Mouse (Mus musculus): Measurements from ENCODE around the gene Itga6. TPM values are rescaled to one million over a fixed set of nuclear protein-coding genes. Genes with fewer than 3 reads are reported as not detected.

The Itga6 gene
- total and polyA plus RNA-seq, 3 experiments, result 0.38 to 2.6 (median 1.1) TPM

- Histone ChIP-seq H3K4me3 (ENCODE audit: low read depth, low read length) (no peak overlapping the region; the same call in 1 of the 2 replicates), H3K27me3 (ENCODE audit: insufficient read depth, low read length) (peaks cover 13% of the 10 kb centered on the region), H3K9me3 (replicated peaks) (no peaks in the 10 kb centered on the region), H3K36me3 (replicated peaks) (no peaks in the 10 kb centered on the region), H3K4me1 (ENCODE audit: insufficient read depth, low read depth, low read length) (peaks cover 35% of the 10 kb centered on the region)
- no peak for TF ChIP-seq POLR2AphosphoS5 (IDR thresholded peaks at IDR 0.05; ENCODE audit: insufficient replicate concordance, low read depth, low read length)
- TF ChIP-seq CTCF (IDR thresholded peaks at IDR 0.05; ENCODE audit: low read depth, low read length), result peak; percentile 22; the same call in 1 of the 2 replicates
- DNase-seq (ENCODE audit: low spot score), result peak; percentile 37
- ATAC-seq (ENCODE audit: extremely low read depth, insufficient number of reproducible peaks, low FRiP score, poor library complexity, severe bottlenecking), result no peak
Measured at GRCm38 (mm10) chr2:71816391-71817041, 71.1 kb downstream of the Itga6 start.

GRCm38 (mm10) chr2:71824146-71824545 lies 78.7 kb downstream of the Itga6 start:
- TF ChIP-seq CTCF (IDR thresholded peaks at IDR 0.05; ENCODE audit: low read depth, low read length), result no peak
- no peak for TF ChIP-seq GATA2 (IDR thresholded peaks at IDR 0.05; ENCODE audit: borderline replicate concordance, low read depth, low read length)
- no peak for TF ChIP-seq POLR2AphosphoS5 (IDR thresholded peaks at IDR 0.05; ENCODE audit: insufficient replicate concordance, low read depth, low read length)
- TF ChIP-seq GATA1 (IDR thresholded peaks at IDR 0.05; ENCODE audit: borderline replicate concordance, low read length), result no peak
- TF ChIP-seq TAL1 (conservative IDR thresholded peaks at IDR 0.05; ENCODE audit: low read depth, low read length), result no peak
- no peaks in the 10 kb centered on the region for H3K9me3 ChIP-seq (replicated peaks)
- ATAC-seq (ENCODE audit: extremely low read depth, insufficient number of reproducible peaks, low FRiP score, poor library complexity, severe bottlenecking) (no peak), DNase-seq (ENCODE audit: low spot score) (no peak)
- no peak overlapping the region for H3K4me3 ChIP-seq (ENCODE audit: low read depth, low read length)
- H3K27me3 ChIP-seq (ENCODE audit: insufficient read depth, low read length), result peaks cover 14% of the 10 kb centered on the region
- H3K36me3 ChIP-seq (replicated peaks), result no peaks in the 10 kb centered on the region
- H3K4me1 ChIP-seq (ENCODE audit: insufficient read depth, low read depth, low read length), result no peaks in the 10 kb centered on the region

GRCm38 (mm10) chr2:71827711-71828110 lies 82.3 kb downstream of the Itga6 start:
- no peak overlapping the region for H3K4me3 ChIP-seq (ENCODE audit: low read depth, low read length)
- H3K4me1 ChIP-seq (ENCODE audit: insufficient read depth, low read depth, low read length), result no peaks in the 10 kb centered on the region
- ATAC-seq (ENCODE audit: extremely low read depth, insufficient number of reproducible peaks, low FRiP score, poor library complexity, severe bottlenecking), result no peak
- DNase-seq (ENCODE audit: low spot score), result no peak
- peaks cover 12% of the 10 kb centered on the region for H3K27me3 ChIP-seq (ENCODE audit: insufficient read depth, low read length)
- H3K9me3 ChIP-seq (replicated peaks), result no peaks in the 10 kb centered on the region
- H3K36me3 ChIP-seq (replicated peaks), result no peaks in the 10 kb centered on the region
- TF ChIP-seq GATA1 (IDR thresholded peaks at IDR 0.05; ENCODE audit: borderline replicate concordance, low read length) (no peak), GATA2 (IDR thresholded peaks at IDR 0.05; ENCODE audit: borderline replicate concordance, low read depth, low read length) (no peak)

GRCm38 (mm10) chr2:71828928-71829327 lies 83.5 kb downstream of the Itga6 start:
- no peaks in the 10 kb centered on the region for H3K9me3 ChIP-seq (replicated peaks)
- no peak overlapping the region for H3K4me3 ChIP-seq (ENCODE audit: low read depth, low read length)
- ATAC-seq (ENCODE audit: extremely low read depth, insufficient number of reproducible peaks, low FRiP score, poor library complexity, severe bottlenecking) (no peak), DNase-seq (ENCODE audit: low spot score) (no peak)
- no peaks in the 10 kb centered on the region for H3K36me3 ChIP-seq (replicated peaks)
- TF ChIP-seq GATA2 (IDR thresholded peaks at IDR 0.05; ENCODE audit: borderline replicate concordance, low read depth, low read length) (no peak), POLR2AphosphoS5 (IDR thresholded peaks at IDR 0.05; ENCODE audit: insufficient replicate concordance, low read depth, low read length) (no peak)
- peaks cover 13% of the 10 kb centered on the region for H3K27me3 ChIP-seq (ENCODE audit: insufficient read depth, low read length)
- no peaks in the 10 kb centered on the region for H3K4me1 ChIP-seq (ENCODE audit: insufficient read depth, low read depth, low read length)

GRCm38 (mm10) chr2:71833626-71834025 lies 88.2 kb downstream of the Itga6 start:
- DNase-seq (ENCODE audit: low spot score) (no peak), ATAC-seq (ENCODE audit: extremely low read depth, insufficient number of reproducible peaks, low FRiP score, poor library complexity, severe bottlenecking) (no peak)
- Histone ChIP-seq H3K4me1 (ENCODE audit: insufficient read depth, low read depth, low read length) (no peaks in the 10 kb centered on the region), H3K27me3 (ENCODE audit: insufficient read depth, low read length) (peaks cover 20% of the 10 kb centered on the region), H3K36me3 (replicated peaks) (no peaks in the 10 kb centered on the region), H3K9me3 (replicated peaks) (no peaks in the 10 kb centered on the region), H3K4me3 (ENCODE audit: low read depth, low read length) (no peak overlapping the region)
- no peak for TF ChIP-seq POLR2AphosphoS5 (IDR thresholded peaks at IDR 0.05; ENCODE audit: insufficient replicate concordance, low read depth, low read length)

- no peaks in the 10 kb centered on the region for H3K4me1 ChIP-seq (ENCODE audit: insufficient read depth, low read depth, low read length)
- H3K4me3 ChIP-seq (ENCODE audit: low read depth, low read length), result no peak overlapping the region
- ATAC-seq (ENCODE audit: extremely low read depth, insufficient number of reproducible peaks, low FRiP score, poor library complexity, severe bottlenecking), result no peak
- peaks cover 20% of the 10 kb centered on the region for H3K27me3 ChIP-seq (ENCODE audit: insufficient read depth, low read length)
- no peak for TF ChIP-seq POLR2AphosphoS5 (IDR thresholded peaks at IDR 0.05; ENCODE audit: insufficient replicate concordance, low read depth, low read length)
- TF ChIP-seq CTCF (IDR thresholded peaks at IDR 0.05; ENCODE audit: low read depth, low read length), result no peak
- TF ChIP-seq GATA1 (IDR thresholded peaks at IDR 0.05; ENCODE audit: borderline replicate concordance, low read length), result no peak
- no peak for TF ChIP-seq GATA2 (IDR thresholded peaks at IDR 0.05; ENCODE audit: borderline replicate concordance, low read depth, low read length)
- TF ChIP-seq TAL1 (conservative IDR thresholded peaks at IDR 0.05; ENCODE audit: low read depth, low read length), result no peak
- no peaks in the 10 kb centered on the region for H3K9me3 ChIP-seq (replicated peaks)
- H3K36me3 ChIP-seq (replicated peaks), result no peaks in the 10 kb centered on the region
- DNase-seq (ENCODE audit: low spot score), result no peak
Measured at GRCm38 (mm10) chr2:71834371-71834770, 89.0 kb downstream of the Itga6 start.

- TF ChIP-seq POLR2AphosphoS5 (IDR thresholded peaks at IDR 0.05; ENCODE audit: insufficient replicate concordance, low read depth, low read length), result no peak
- TF ChIP-seq CTCF (IDR thresholded peaks at IDR 0.05; ENCODE audit: low read depth, low read length), result no peak
- no peak for TF ChIP-seq GATA1 (IDR thresholded peaks at IDR 0.05; ENCODE audit: borderline replicate concordance, low read length)
- no peak for TF ChIP-seq TAL1 (conservative IDR thresholded peaks at IDR 0.05; ENCODE audit: low read depth, low read length)
- no peak for TF ChIP-seq GATA2 (IDR thresholded peaks at IDR 0.05; ENCODE audit: borderline replicate concordance, low read depth, low read length)
- ATAC-seq (ENCODE audit: extremely low read depth, insufficient number of reproducible peaks, low FRiP score, poor library complexity, severe bottlenecking), result no peak
- DNase-seq (ENCODE audit: low spot score), result no peak
- Histone ChIP-seq H3K4me1 (ENCODE audit: insufficient read depth, low read depth, low read length) (no peaks in the 10 kb centered on the region), H3K4me3 (ENCODE audit: low read depth, low read length) (no peak overlapping the region), H3K27me3 (ENCODE audit: insufficient read depth, low read length) (peaks cover 20% of the 10 kb centered on the region), H3K9me3 (replicated peaks) (no peaks in the 10 kb centered on the region), H3K36me3 (replicated peaks) (no peaks in the 10 kb centered on the region)
Measured at GRCm38 (mm10) chr2:71835556-71835955, 90.1 kb downstream of the Itga6 start.
